21 mouse cellular contexts compared by ENCODE assay signal in genomic region chr15:9768184-9768918, GRCm38 (mm10). TPM values are rescaled to one million over a fixed set of nuclear protein-coding genes. Genes with fewer than 3 reads are reported as not detected.
DNase-seq lines count a peak whose midpoint lies in the region; ATAC-seq and TF ChIP-seq lines count a peak whose summit lies in the region.
"Had no signal": no experiment of that assay in that cellular context is flagged by ENCODE, and none has a peak within 500 bp of the region (broad histone marks: within the 10 kb centered on the region; RNA-seq: fewer than 3 reads in every experiment).

No protein-coding gene starts in this region.

- no peaks in the 10 kb centered on the region for H3K36me3 ChIP-seq in lung, embryonic 14.5 days (ENCODE audit: insufficient read depth)
- no peaks in the 10 kb centered on the region for H3K36me3 ChIP-seq in embryonic facial prominence, embryonic 12.5 days
- H3K36me3 ChIP-seq: hindbrain, embryonic 12.5 days; limb, embryonic 12.5 days; stomach, embryonic 15.5 days had no signal

- no peak overlapping the region for H3K4me3 ChIP-seq in lung, embryonic 14.5 days (ENCODE audit: low read depth, low read length)
- H3K4me3 ChIP-seq in embryonic facial prominence, embryonic 12.5 days = no peak overlapping the region
- H3K4me3 ChIP-seq: erythroblast, embryonic 14.5 days; hindbrain, embryonic 12.5 days; limb, embryonic 12.5 days; megakaryocyte, embryonic 14.5 days; stomach, embryonic 15.5 days had no signal

- H3K27ac ChIP-seq in lung, embryonic 14.5 days (ENCODE audit: low read depth) = no peak overlapping the region
- H3K27ac ChIP-seq in embryonic facial prominence, embryonic 12.5 days = no peak overlapping the region
- H3K27ac ChIP-seq: hindbrain, embryonic 12.5 days; limb, embryonic 12.5 days; liver, embryonic 14.5 days; stomach, embryonic 15.5 days had no signal

- H3K9ac ChIP-seq in lung, embryonic 14.5 days = no peak overlapping the region
- no peak overlapping the region for H3K9ac ChIP-seq in embryonic facial prominence, embryonic 12.5 days
- H3K9ac ChIP-seq: forebrain, postnatal 0 days; hindbrain, embryonic 12.5 days; limb, embryonic 12.5 days; liver, embryonic 14.5 days; stomach, embryonic 15.5 days had no signal

- no peaks in the 10 kb centered on the region for H3K27me3 ChIP-seq in lung, embryonic 14.5 days (ENCODE audit: insufficient read depth, low read length)
- no peaks in the 10 kb centered on the region for H3K27me3 ChIP-seq in embryonic facial prominence, embryonic 12.5 days
- H3K27me3 ChIP-seq: hindbrain, embryonic 12.5 days; limb, embryonic 12.5 days; megakaryocyte, embryonic 14.5 days; stomach, embryonic 15.5 days had no signal

- no peak; the same call in 1 of the 2 replicates for ATAC-seq in lung, embryonic 14.5 days (ENCODE audit: insufficient read depth)
- ATAC-seq in embryonic facial prominence, embryonic 12.5 days (ENCODE audit: insufficient number of reproducible peaks, insufficient read depth, low FRiP score, low TSS enrichment) = peak; percentile 56; the same call in 1 of the 2 replicates
- ATAC-seq: forebrain, postnatal 0 days had no signal

- H3K4me1 ChIP-seq in lung, embryonic 14.5 days (ENCODE audit: insufficient read depth) = no peaks in the 10 kb centered on the region
- no peaks in the 10 kb centered on the region; the same call in 1 of the 2 replicates for H3K4me1 ChIP-seq in embryonic facial prominence, embryonic 12.5 days
- H3K4me1 ChIP-seq: hindbrain, embryonic 12.5 days; limb, embryonic 12.5 days; stomach, embryonic 15.5 days had no signal

- peak; percentile 26 for DNase-seq in gastrocnemius, postnatal 25 days
- DNase-seq in gastrocnemius, postnatal 36 days = no peak
- peak; percentile 7 for DNase-seq in lung, embryonic 14.5 days
- DNase-seq in lung, postnatal 14 days = no peak
- DNase-seq in mesoderm, embryonic 11.5 days (ENCODE audit: low read depth, low spot score) = peak; percentile 44
- DNase-seq in thymus, postnatal 10 days (ENCODE audit: low spot score in 2 of 2) = no peak
- DNase-seq in cerebellum, adult 8-10 months = no peak
- DNase-seq: cerebellum, adult 2 months; forebrain, postnatal 0 days; kidney, postnatal 4 days; layer of hippocampus, adult 9-11 months; lung, postnatal 10 days; right cerebral cortex, postnatal 25 days; thymus, adult 18-20 months had no signal

- intact Hi-C loops in gastrocnemius, postnatal 36 days (cut with DNase I) = no loop called here

- no peak overlapping the region for H3K4me2 ChIP-seq in lung, embryonic 14.5 days
- no peak overlapping the region for H3K4me2 ChIP-seq in embryonic facial prominence, embryonic 12.5 days (replicated peaks)
- H3K4me2 ChIP-seq: hindbrain, embryonic 12.5 days; limb, embryonic 12.5 days; stomach, embryonic 15.5 days had no signal

- TF ChIP-seq CTCF in lung, embryonic 14.5 days (IDR thresholded peaks at IDR 0.05; ENCODE audit: low read depth) = no peak

- 29% methylated on average over 4 of the region's 4 CpGs for WGBS in lung, embryonic 14.5 days
- 52% methylated on average over 4 of the region's 4 CpGs for WGBS in embryonic facial prominence, embryonic 12.5 days

- no peaks in the 10 kb centered on the region for H3K9me3 ChIP-seq in lung, embryonic 14.5 days (ENCODE audit: low read depth, low read length)
- no peaks in the 10 kb centered on the region for H3K9me3 ChIP-seq in embryonic facial prominence, embryonic 12.5 days
- H3K9me3 ChIP-seq: hindbrain, embryonic 12.5 days; limb, embryonic 12.5 days; stomach, embryonic 15.5 days had no signal

RNA-seq across cellular contexts. Expression of gene Spef2, which starts 19.7 kb away (rescaled TPM):
- total RNA-seq in gastrocnemius, postnatal 25 days (2021) = under 1 TPM in 1 of 2 experiments, not detected in 1; 0.13 TPM
- not detected for total RNA-seq in gastrocnemius, postnatal 36 days (2021)
- polyA plus RNA-seq in lung, embryonic 14.5 days (2014; fragmentation: Nextera tagmentation; extraction: Ambion mirVana) = 0.09 and 0.35 TPM in 2 replicates
- 0.47 and 0.58 TPM in 2 replicates for polyA plus RNA-seq in embryonic facial prominence, embryonic 12.5 days (2016; fragmentation: Nextera tagmentation; extraction: Ambion mirVana)
- polyA plus RNA-seq: erythroblast, embryonic 14.5 days had no signal

Comparison
In these comparisons a context has a peak if more than half of its experiments do, and no peak if none do; other contexts are left out.
1. DNase-seq: peak in gastrocnemius, postnatal 25 days (single experiment), lung, embryonic 14.5 days (single experiment) and mesoderm, embryonic 11.5 days (single experiment); none in gastrocnemius, postnatal 36 days (0 of 2), lung, postnatal 14 days (single experiment), thymus, postnatal 10 days (0 of 2) and cerebellum, adult 8-10 months (single experiment).